Mouse (Mus musculus) cerebellum, adult (tissue): ENCODE results near the gene Slc39a8.

Source experiments
- ATAC-seq: cut with Nextera tagmentation; 2 replicates; pipeline ENCODE4 v1.9.2; 2017; ENCODE audit warnings: mild to moderate bottlenecking, moderate library complexity, mixed read lengths; ENCODE audit not compliant: insufficient number of reproducible peaks, low FRiP score, low TSS enrichment

Gene Slc39a8

DNA sequence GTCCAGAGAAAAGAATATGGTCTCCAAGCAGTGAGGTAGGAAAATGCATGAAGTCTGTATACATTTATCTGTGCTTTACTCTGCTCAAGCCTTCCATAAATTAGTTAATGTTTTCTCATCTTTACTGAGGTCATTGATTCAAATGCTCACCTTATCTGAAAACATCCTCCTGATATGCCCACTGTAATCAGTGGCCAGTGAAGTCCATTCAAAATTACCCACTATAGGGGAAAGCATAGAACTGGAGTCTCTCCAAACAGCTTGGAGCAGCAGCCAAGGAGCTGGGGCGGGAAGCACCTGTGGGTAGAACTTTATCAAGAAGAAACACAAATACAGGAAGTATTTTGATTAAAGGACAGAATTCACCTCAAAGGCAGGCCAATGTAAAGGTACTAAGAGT, 19.8 kb downstream of the Slc39a8 start:
- ATAC-seq = no peak

DNA sequence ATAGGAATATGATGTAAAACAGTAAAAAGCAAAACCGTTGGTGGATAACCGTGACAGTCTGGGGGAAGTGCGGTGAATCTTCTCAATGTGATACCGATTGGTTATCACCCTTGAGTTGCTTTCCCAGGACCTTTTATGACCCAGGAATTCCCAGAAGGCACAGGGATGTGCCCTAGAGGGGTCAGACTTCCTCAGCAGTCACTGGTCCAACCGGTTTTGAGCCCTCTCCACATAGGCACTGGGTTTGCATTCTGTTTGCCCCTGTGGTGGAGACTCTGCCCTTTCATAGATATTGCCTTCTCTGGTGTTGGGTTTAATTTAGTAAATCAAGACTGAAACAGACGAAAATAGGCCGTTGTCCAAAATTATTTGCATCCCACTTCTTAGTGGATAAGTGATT, 20.8 kb downstream of the Slc39a8 start:
- no peak for ATAC-seq

GRCm38 (mm10) chr3:135851607-135852006, 26.5 kb downstream of the Slc39a8 start:
- no peak for ATAC-seq

GRCm38 (mm10) chr3:135853604-135854297, 28.7 kb downstream of the Slc39a8 start:
- no peak for ATAC-seq

DNA sequence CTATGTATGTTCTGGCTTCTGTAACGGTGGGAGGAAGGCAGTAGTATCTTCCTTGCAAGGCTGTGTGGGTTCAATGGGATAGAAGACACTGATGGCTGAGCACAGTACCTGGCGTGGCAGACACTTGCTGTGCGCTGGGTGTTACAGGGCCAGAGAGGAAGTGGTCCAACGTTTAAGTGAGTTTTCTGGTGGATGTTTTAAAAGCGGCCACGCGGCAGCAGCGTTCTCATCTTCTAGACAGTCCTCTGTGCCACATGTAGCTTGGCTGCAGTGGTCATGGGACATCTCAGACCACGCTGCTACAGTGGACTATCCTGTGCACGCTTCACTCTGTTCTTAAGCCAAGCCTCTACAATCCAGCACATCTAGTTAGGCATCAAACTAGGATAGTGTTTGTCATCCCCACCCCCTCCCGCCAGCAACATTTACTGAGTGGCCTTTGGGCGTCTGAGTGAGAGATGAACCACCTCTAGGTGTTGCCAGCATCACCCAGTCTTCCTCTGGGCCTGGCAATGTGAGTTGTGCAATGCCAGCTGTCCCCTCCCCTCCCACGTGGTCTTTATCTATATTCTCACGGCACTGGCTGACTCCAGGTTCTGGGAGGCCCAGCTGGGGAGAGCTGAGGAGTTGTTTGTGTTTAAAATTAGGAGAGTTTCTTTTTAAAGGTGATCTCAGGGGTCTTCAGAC, 29.4 kb downstream of the Slc39a8 start:
- ATAC-seq = no peak

- ATAC-seq = no peak
Measured at GRCm38 (mm10) chr3:135854985-135855340, 29.9 kb downstream of the Slc39a8 start.

DNA sequence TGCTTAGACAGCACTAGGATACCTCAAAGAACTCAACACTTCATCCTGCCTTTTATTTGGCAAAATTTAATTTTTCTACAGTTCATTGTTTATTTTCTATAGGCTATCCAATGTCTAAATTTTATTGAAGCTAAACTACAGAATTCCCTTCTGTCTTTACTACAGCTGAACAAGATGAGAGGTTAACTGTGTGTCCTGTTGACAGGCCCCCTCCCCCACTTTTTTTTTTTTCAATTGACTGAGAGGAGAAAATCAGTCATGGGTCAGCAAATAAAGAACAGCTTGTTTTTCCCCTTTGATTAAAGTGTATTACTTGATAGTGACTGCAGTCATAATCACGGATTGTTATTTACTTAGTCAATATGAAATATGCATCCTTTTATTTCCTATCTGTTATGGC, 31.2 kb downstream of the Slc39a8 start:
- ATAC-seq = no peak

GRCm38 (mm10) chr3:135857134-135857533, 32.1 kb downstream of the Slc39a8 start:
- ATAC-seq = no peak

- no peak for ATAC-seq
Measured at GRCm38 (mm10) chr3:135859431-135859830, 34.4 kb downstream of the Slc39a8 start.

GRCm38 (mm10) chr3:135862804-135863203, 37.7 kb downstream of the Slc39a8 start:
- ATAC-seq = peak; percentile 82

DNA sequence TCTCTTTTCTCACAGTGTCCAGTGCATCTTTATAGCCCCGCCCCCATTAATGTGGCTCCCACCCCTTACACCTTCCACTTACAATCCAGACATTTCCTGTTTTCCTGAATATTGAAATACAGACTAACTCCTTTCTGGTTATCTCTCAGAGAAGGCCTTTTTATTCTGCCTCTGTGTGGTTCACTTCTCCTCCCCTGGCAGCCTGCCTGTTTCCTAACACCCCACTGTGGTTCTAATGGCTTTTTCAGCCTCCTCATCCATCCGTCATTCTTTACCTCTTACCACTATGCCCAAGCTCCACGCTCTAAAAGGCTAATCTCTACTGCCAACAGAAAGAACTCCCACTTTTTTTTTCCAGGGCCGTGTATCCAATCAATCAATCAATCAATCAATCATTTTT, 44.0 kb downstream of the Slc39a8 start:
- ATAC-seq = no peak

- ATAC-seq = no peak
Measured at GRCm38 (mm10) chr3:135872325-135872724, 47.2 kb downstream of the Slc39a8 start.

GRCm38 (mm10) chr3:135873596-135873995, 48.5 kb downstream of the Slc39a8 start:
- ATAC-seq = no peak

DNA sequence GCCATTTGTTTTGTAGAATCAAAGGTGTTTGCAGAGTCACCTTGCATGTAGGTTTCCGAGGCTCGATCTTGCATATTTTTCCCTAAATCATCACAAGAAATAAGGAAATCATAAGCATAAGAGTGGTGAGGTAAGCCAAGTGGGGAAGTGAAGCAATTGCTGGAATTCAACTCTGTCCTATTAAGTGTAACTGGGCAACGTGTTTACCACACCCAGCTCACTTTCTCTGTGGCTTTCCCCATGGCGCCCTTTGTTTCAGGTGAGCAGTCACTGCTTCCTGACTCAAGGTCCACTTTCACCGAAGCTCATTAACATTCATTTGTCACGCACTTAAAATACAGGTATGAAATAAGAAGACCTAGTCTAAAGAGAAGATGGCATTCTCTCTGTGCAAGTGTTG, 53.0 kb downstream of the Slc39a8 start:
- no peak for ATAC-seq

GRCm38 (mm10) chr3:135885927-135886658, 61.0 kb downstream of the Slc39a8 start:
- no peak; the same call in 1 of the 2 replicates for ATAC-seq

- ATAC-seq = peak; percentile 81; the same call in 1 of the 2 replicates
Measured at GRCm38 (mm10) chr3:135886659-135887027, 61.6 kb downstream of the Slc39a8 start.

DNA sequence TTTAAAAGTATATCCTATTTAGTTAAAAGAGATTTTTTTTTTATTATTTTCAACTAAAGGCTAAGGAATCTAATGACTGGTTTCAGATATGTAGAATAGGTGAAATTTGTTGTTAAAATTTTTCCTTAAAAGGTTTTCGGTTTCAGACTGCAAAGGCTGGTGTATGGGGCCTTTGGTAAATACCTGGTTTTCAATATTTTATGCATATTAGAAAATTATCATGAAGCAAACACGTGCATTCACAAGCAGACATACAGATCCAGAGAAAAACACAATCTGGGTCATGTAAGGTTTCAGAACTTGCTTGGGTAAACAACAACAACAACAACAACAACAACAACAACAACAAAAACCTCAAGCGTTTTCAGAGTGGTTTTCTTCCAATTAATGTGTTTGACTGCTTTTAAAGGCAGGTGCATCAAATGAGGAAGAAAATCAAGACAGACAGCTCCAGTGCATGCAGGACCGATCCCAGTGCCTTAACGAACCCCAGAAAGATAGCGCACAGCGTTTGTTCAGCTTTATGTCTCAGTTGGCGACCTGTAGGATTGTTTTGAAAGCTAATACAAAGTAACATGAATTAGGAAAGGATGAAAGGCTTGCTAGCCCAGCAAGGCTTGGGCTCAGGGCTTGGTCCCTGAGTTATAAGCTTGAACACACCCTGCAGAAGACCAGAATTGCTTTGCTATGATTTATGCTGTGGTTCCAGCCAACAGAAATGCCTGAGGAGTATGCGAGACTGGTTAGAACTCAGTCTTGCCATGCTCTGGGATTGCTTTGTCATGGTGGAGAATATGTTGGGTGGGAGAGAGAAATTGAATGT, 62.2 kb downstream of the Slc39a8 start:
- ATAC-seq = no peak

- no peak for ATAC-seq
Measured at GRCm38 (mm10) chr3:135887856-135888155, 62.7 kb downstream of the Slc39a8 start.

DNA sequence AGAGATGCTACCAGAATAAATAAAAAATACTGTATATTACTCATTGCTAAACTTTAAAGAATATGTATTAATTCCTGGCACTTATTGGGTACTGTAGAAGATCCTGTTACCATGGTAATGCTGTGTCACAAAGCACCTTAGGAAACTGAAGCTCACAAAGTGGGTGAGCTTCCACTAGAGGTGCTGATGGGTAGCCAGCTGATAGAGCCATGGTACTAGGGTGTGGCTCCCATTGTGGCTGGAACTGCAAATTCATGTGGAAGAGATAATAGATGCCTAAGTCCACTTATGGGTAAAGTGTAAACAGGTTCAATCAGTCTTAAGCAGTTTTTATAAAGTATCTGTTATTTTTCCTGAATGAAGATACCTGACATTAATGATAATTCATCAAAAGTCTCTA, 64.3 kb downstream of the Slc39a8 start:
- no peak for ATAC-seq

DNA sequence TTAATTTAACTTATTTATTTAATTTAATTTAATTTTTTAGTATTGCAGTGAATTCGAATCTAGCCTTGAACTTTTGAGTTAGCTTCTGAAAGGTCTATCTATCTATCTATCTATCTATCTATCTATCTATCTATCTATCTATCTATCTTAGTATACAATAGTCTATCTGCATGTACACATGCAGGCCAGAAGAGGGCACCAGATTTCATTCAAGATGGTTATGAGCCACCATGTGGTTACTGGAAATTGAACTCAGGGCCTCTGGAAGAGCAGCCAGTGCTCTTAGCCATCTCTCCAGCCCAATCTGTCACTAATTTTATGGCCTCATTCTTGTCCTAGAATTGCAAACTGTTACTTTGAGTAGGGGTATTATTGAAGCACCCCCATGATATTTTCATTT, 78.3 kb downstream of the Slc39a8 start:
- ATAC-seq = no peak

DNA sequence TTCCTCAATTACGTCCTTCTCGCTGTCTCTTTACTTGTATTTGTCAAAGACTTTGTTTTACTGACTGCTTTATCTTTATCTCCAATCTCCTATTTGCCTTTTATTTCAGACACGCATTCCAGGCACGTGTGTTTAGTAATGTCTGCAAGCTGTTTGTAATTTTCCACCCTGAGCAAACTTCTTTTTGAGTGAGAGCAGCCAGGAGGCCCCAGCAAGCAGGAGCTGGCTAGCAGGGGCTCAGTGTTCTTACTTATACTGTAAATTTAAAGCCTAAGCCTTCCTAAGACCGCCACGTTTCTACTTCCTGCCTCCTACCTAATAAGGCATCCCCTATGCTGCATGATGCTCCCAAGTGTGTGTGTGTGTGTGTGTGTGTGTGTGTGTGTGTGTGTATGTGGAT, 79.8 kb downstream of the Slc39a8 start:
- ATAC-seq = no peak
